Mouse (Mus musculus): ENCODE data around the gene Cat.

Cat gene

GRCm38 (mm10) chr2:103436534-103436933 lies 48.4 kb downstream of the Cat start:
- DNase-seq (ENCODE audit: low spot score): no peak

- no peak for DNase-seq (ENCODE audit: low spot score)
Measured at GRCm38 (mm10) chr2:103435110-103435509, 49.9 kb downstream of the Cat start.

GRCm38 (mm10) chr2:103432695-103433275 lies 52.2 kb downstream of the Cat start:
- DNase-seq (ENCODE audit: low spot score): no peak

GRCm38 (mm10) chr2:103430712-103431111 lies 54.2 kb downstream of the Cat start:
- DNase-seq (ENCODE audit: low spot score): no peak

GRCm38 (mm10) chr2:103428356-103428755 lies 56.6 kb downstream of the Cat start:
- DNase-seq (ENCODE audit: low spot score): no peak

- DNase-seq (ENCODE audit: low spot score): no peak
Measured at GRCm38 (mm10) chr2:103425456-103426063, 59.4 kb downstream of the Cat start.

- DNase-seq (ENCODE audit: low spot score): peak; percentile 48
Measured at GRCm38 (mm10) chr2:103424349-103425026, 60.5 kb downstream of the Cat start.

GRCm38 (mm10) chr2:103423884-103424283 lies 61.1 kb downstream of the Cat start:
- DNase-seq (ENCODE audit: low spot score): no peak

- DNase-seq (ENCODE audit: low spot score): no peak
Measured at GRCm38 (mm10) chr2:103420650-103421507, 64.1 kb downstream of the Cat start.

- DNase-seq (ENCODE audit: low spot score): no peak
Measured at GRCm38 (mm10) chr2:103415774-103416173, 69.2 kb downstream of the Cat start.

- DNase-seq (ENCODE audit: low spot score): no peak
Measured at GRCm38 (mm10) chr2:103413381-103413780, 71.6 kb downstream of the Cat start.

- no peak for DNase-seq (ENCODE audit: low spot score)
Measured at GRCm38 (mm10) chr2:103411816-103412215, 73.1 kb downstream of the Cat start.

GRCm38 (mm10) chr2:103411348-103411747 lies 73.6 kb downstream of the Cat start, which contains the start of gene Elf5:
Gene Elf5 (plus strand): TSS chr2:103411688.
- DNase-seq (ENCODE audit: low spot score): no peak

- DNase-seq (ENCODE audit: low spot score): no peak
Measured at GRCm38 (mm10) chr2:103406239-103406638, 78.7 kb downstream of the Cat start.
